Mouse (Mus musculus) liver, embryonic 14.5 days (tissue): ENCODE results near the gene Hormad1.

ENCODE experiments used
- CTCF ChIP-seq: IDR thresholded peaks from 2 replicates; pipeline ENCODE4 v1.5.1; 2016; ENCODE audit warnings: antibody characterized with exemption, low read depth, control low read depth
- EP300 ChIP-seq: IDR thresholded peaks from 2 replicates; pipeline ENCODE4 v1.6.1; 2016; ENCODE audit warnings: antibody characterized with exemption, low read depth

- TF ChIP-seq CTCF = peak; percentile 16; the same call in 1 of the 2 replicates
- no peak for TF ChIP-seq EP300
These were observed 26.1 kb upstream of the Hormad1 start for GRCm38 (mm10) chr3:95533364-95533763.
